Mouse (Mus musculus): ENCODE measurements around the gene Pih1d2. TPM values are rescaled to one million over a fixed set of nuclear protein-coding genes. Genes with fewer than 3 reads are reported as not detected.
A peak's percentile ranks its signal among the peaks of the same experiment; 100 is the strongest.

Gene Pih1d2
- polyA plus RNA-seq, 1 experiment from 2014 or later = 6.1 TPM

GRCm38 (mm10) chr9:50592955-50593354 is 24.2 kb upstream of the Pih1d2 start:
- no peak for ATAC-seq (ENCODE audit: low FRiP score, low TSS enrichment)
- 89% methylated on average over 9 of the region's 9 CpGs for WGBS
- Histone ChIP-seq H3K9ac (ENCODE audit: low read depth, low read length) (no peak overlapping the region), H3K27me3 (ENCODE audit: control insufficient read depth, insufficient read depth, low read length) (no peaks in the 10 kb centered on the region), H3K4me2 (replicated peaks; ENCODE audit: low read depth, low read length) (no peak overlapping the region), H3K9me3 (ENCODE audit: control insufficient read depth, low read length) (no peaks in the 10 kb centered on the region), H3K4me3 (ENCODE audit: low read length) (no peak overlapping the region), H3K27ac (ENCODE audit: low read depth, low read length) (no peak overlapping the region), H3K36me3 (ENCODE audit: control insufficient read depth, insufficient read depth, low read length) (peaks cover 29% of the 10 kb centered on the region), H3K4me1 (ENCODE audit: control insufficient read depth, insufficient read depth, low read length) (no peaks in the 10 kb centered on the region)

GRCm38 (mm10) chr9:50593544-50593943 is 23.6 kb upstream of the Pih1d2 start:
- H3K27me3 ChIP-seq (ENCODE audit: control insufficient read depth, insufficient read depth, low read length) = no peaks in the 10 kb centered on the region

GRCm38 (mm10) chr9:50594794-50595417 is 22.2 kb upstream of the Pih1d2 start:
- Histone ChIP-seq H3K4me1 (ENCODE audit: control insufficient read depth, insufficient read depth, low read length) (no peaks in the 10 kb centered on the region), H3K27me3 (ENCODE audit: control insufficient read depth, insufficient read depth, low read length) (no peaks in the 10 kb centered on the region), H3K9ac (ENCODE audit: low read depth, low read length) (no peak overlapping the region), H3K4me3 (ENCODE audit: low read length) (no peak overlapping the region), H3K27ac (ENCODE audit: low read depth, low read length) (no peak overlapping the region), H3K9me3 (ENCODE audit: control insufficient read depth, low read length) (no peaks in the 10 kb centered on the region), H3K4me2 (replicated peaks; ENCODE audit: low read depth, low read length) (no peak overlapping the region), H3K36me3 (ENCODE audit: control insufficient read depth, insufficient read depth, low read length) (peaks cover 48% of the 10 kb centered on the region)
- WGBS = 79% methylated on average over 12 of the region's 12 CpGs
- no peak for ATAC-seq (ENCODE audit: low FRiP score, low TSS enrichment)

More at GRCm38 (mm10) chr9:50593544-50593943, 23.6 kb upstream of the Pih1d2 start:
- 64% methylated on average over 3 of the region's 3 CpGs for WGBS
- no peaks in the 10 kb centered on the region for H3K9me3 ChIP-seq (ENCODE audit: control insufficient read depth, low read length)
- H3K27ac ChIP-seq (ENCODE audit: low read depth, low read length) = no peak overlapping the region
- H3K4me2 ChIP-seq (replicated peaks; ENCODE audit: low read depth, low read length) = no peak overlapping the region
- H3K4me3 ChIP-seq (ENCODE audit: low read length) = no peak overlapping the region
- ATAC-seq (ENCODE audit: low FRiP score, low TSS enrichment) = no peak
- H3K9ac ChIP-seq (ENCODE audit: low read depth, low read length) = no peak overlapping the region
- H3K4me1 ChIP-seq (ENCODE audit: control insufficient read depth, insufficient read depth, low read length) = no peaks in the 10 kb centered on the region
- peaks cover 35% of the 10 kb centered on the region for H3K36me3 ChIP-seq (ENCODE audit: control insufficient read depth, insufficient read depth, low read length)

- Histone ChIP-seq H3K4me3 (ENCODE audit: low read length) (no peak overlapping the region), H3K9ac (ENCODE audit: low read depth, low read length) (no peak overlapping the region), H3K27ac (ENCODE audit: low read depth, low read length) (no peak overlapping the region), H3K4me1 (ENCODE audit: control insufficient read depth, insufficient read depth, low read length) (peaks cover 1% of the 10 kb centered on the region), H3K4me2 (replicated peaks; ENCODE audit: low read depth, low read length) (no peak overlapping the region), H3K9me3 (ENCODE audit: control insufficient read depth, low read length) (no peaks in the 10 kb centered on the region), H3K27me3 (ENCODE audit: control insufficient read depth, insufficient read depth, low read length) (no peaks in the 10 kb centered on the region), H3K36me3 (ENCODE audit: control insufficient read depth, insufficient read depth, low read length) (peaks cover 60% of the 10 kb centered on the region)
- 93% methylated on average over 8 of the region's 8 CpGs for WGBS
- ATAC-seq (ENCODE audit: low FRiP score, low TSS enrichment) = no peak
These were observed 20.1 kb upstream of the Pih1d2 start for GRCm38 (mm10) chr9:50596973-50597372.

GRCm38 (mm10) chr9:50601536-50601935 is 15.6 kb upstream of the Pih1d2 start:
- Histone ChIP-seq H3K9ac (ENCODE audit: low read depth, low read length) (no peak overlapping the region), H3K27me3 (ENCODE audit: control insufficient read depth, insufficient read depth, low read length) (no peaks in the 10 kb centered on the region), H3K4me1 (ENCODE audit: control insufficient read depth, insufficient read depth, low read length) (peaks cover 15% of the 10 kb centered on the region), H3K9me3 (ENCODE audit: control insufficient read depth, low read length) (no peaks in the 10 kb centered on the region), H3K36me3 (ENCODE audit: control insufficient read depth, insufficient read depth, low read length) (peaks cover 56% of the 10 kb centered on the region), H3K4me3 (ENCODE audit: low read length) (no peak overlapping the region), H3K4me2 (replicated peaks; ENCODE audit: low read depth, low read length) (peak overlapping the region; percentile 77), H3K27ac (ENCODE audit: low read depth, low read length) (no peak overlapping the region)
- no peak for ATAC-seq (ENCODE audit: low FRiP score, low TSS enrichment)
- 93% methylated on average over 6 of the region's 6 CpGs for WGBS

- Histone ChIP-seq H3K4me3 (ENCODE audit: low read length) (peak overlapping the region; percentile 81), H3K9me3 (ENCODE audit: control insufficient read depth, low read length) (no peaks in the 10 kb centered on the region), H3K27me3 (ENCODE audit: control insufficient read depth, insufficient read depth, low read length) (no peaks in the 10 kb centered on the region), H3K4me1 (ENCODE audit: control insufficient read depth, insufficient read depth, low read length) (peaks cover 15% of the 10 kb centered on the region), H3K9ac (ENCODE audit: low read depth, low read length) (peak overlapping the region; percentile 86), H3K27ac (ENCODE audit: low read depth, low read length) (no peak overlapping the region), H3K4me2 (replicated peaks; ENCODE audit: low read depth, low read length) (peak overlapping the region; percentile 77), H3K36me3 (ENCODE audit: control insufficient read depth, insufficient read depth, low read length) (peaks cover 51% of the 10 kb centered on the region)
- 78% methylated on average over 7 of the region's 7 CpGs for WGBS
- ATAC-seq (ENCODE audit: low FRiP score, low TSS enrichment) = no peak
These were observed 14.9 kb upstream of the Pih1d2 start for GRCm38 (mm10) chr9:50602055-50602845.

- Histone ChIP-seq H3K4me1 (ENCODE audit: control insufficient read depth, insufficient read depth, low read length) (peaks cover 15% of the 10 kb centered on the region), H3K9me3 (ENCODE audit: control insufficient read depth, low read length) (no peaks in the 10 kb centered on the region), H3K27me3 (ENCODE audit: control insufficient read depth, insufficient read depth, low read length) (no peaks in the 10 kb centered on the region), H3K9ac (ENCODE audit: low read depth, low read length) (peak within 1 kb of the TSS; percentile 86), H3K4me2 (replicated peaks; ENCODE audit: low read depth, low read length) (peak within 1 kb of the TSS; percentile 77), H3K27ac (ENCODE audit: low read depth, low read length) (peak within 1 kb of the TSS; percentile 89), H3K36me3 (ENCODE audit: control insufficient read depth, insufficient read depth, low read length) (peaks cover 47% of the 10 kb centered on the region), H3K4me3 (ENCODE audit: low read length) (peak within 1 kb of the TSS; percentile 81)
- ATAC-seq (ENCODE audit: low FRiP score, low TSS enrichment) = peak; percentile 97
- under 1% methylated on average over 48 of the region's 48 CpGs for WGBS
These were observed 13.7 kb upstream of the Pih1d2 start, which contains the start of the genes Sdhd and Timm8b for GRCm38 (mm10) chr9:50603189-50603997. Sdhd (minus strand) TSS chr9:50603812. Timm8b (plus strand) TSS chr9:50603910.

GRCm38 (mm10) chr9:50603998-50604324 is 13.2 kb upstream of the Pih1d2 start:
- Histone ChIP-seq H3K4me2 (replicated peaks; ENCODE audit: low read depth, low read length) (peak overlapping the region; percentile 77), H3K9me3 (ENCODE audit: control insufficient read depth, low read length) (no peaks in the 10 kb centered on the region), H3K9ac (ENCODE audit: low read depth, low read length) (peak overlapping the region; percentile 86), H3K4me1 (ENCODE audit: control insufficient read depth, insufficient read depth, low read length) (peaks cover 15% of the 10 kb centered on the region), H3K27ac (ENCODE audit: low read depth, low read length) (peak overlapping the region; percentile 89), H3K27me3 (ENCODE audit: control insufficient read depth, insufficient read depth, low read length) (no peaks in the 10 kb centered on the region), H3K36me3 (ENCODE audit: control insufficient read depth, insufficient read depth, low read length) (peaks cover 46% of the 10 kb centered on the region), H3K4me3 (ENCODE audit: low read length) (peak overlapping the region; percentile 81)
- WGBS = under 1% methylated on average over 24 of the region's 24 CpGs
- peak; percentile 86 for ATAC-seq (ENCODE audit: low FRiP score, low TSS enrichment)
